17 mouse cellular contexts compared by ENCODE assay signal in genomic region chr9:61265466-61265865, GRCm38 (mm10).
"Had no signal": no experiment of that assay in that cellular context is flagged by ENCODE, and none has a peak within 500 bp of the region (broad histone marks: within the 10 kb centered on the region; RNA-seq: fewer than 3 reads in every experiment).

No protein-coding gene starts in this region.

- H3K36me3 ChIP-seq: neural tube, embryonic 12.5 days; neural tube, embryonic 13.5 days; neural tube, embryonic 15.5 days; stomach, embryonic 15.5 days had no signal

- H3K9me3 ChIP-seq: neural tube, embryonic 12.5 days; neural tube, embryonic 13.5 days; stomach, embryonic 15.5 days had no signal

- H3K27me3 ChIP-seq: neural tube, embryonic 12.5 days; stomach, embryonic 15.5 days had no signal

- H3K27ac ChIP-seq: neural tube, embryonic 12.5 days; neural tube, embryonic 13.5 days; neural tube, embryonic 15.5 days; stomach, embryonic 15.5 days; stomach, postnatal 0 days had no signal

- H3K4me3 ChIP-seq: neural tube, embryonic 12.5 days; neural tube, embryonic 13.5 days; neural tube, embryonic 15.5 days; stomach, embryonic 15.5 days had no signal

- DNase-seq: retina, postnatal 1 day; right cerebral cortex, adult 18-20 months; right cerebral cortex, postnatal 14 days; right cerebral cortex, postnatal 25 days; right cerebral cortex, postnatal 4 days; spleen, adult 18-20 months; thymus, adult 18-20 months; thymus, adult 2 months; thymus, postnatal 14 days; thymus, postnatal 25 days; thymus, postnatal 36 days; thymus, postnatal 4 days had no signal

- H3K9ac ChIP-seq: neural tube, embryonic 12.5 days; neural tube, embryonic 13.5 days; neural tube, embryonic 15.5 days; stomach, embryonic 15.5 days had no signal
